Mouse (Mus musculus) lung, adult 2 months (tissue): ENCODE results near the gene Trpm8.

ENCODE experiments used
- CTCF ChIP-seq: fragments of 200-500 bp; IDR thresholded peaks from 2 replicates; pipeline ENCODE4 v1.5.1; 2011; ENCODE audit warnings: mild to moderate bottlenecking, low read length, control low read depth; ENCODE audit not compliant: insufficient read depth
- POLR2A ChIP-seq: fragments of 200-500 bp; IDR thresholded peaks from 2 replicates; pipeline ENCODE4 v1.6.1; 2011; ENCODE audit warnings: low read depth, mild to moderate bottlenecking, control low read depth, low read length, borderline replicate concordance; ENCODE audit errors: extremely low read depth

DNA sequence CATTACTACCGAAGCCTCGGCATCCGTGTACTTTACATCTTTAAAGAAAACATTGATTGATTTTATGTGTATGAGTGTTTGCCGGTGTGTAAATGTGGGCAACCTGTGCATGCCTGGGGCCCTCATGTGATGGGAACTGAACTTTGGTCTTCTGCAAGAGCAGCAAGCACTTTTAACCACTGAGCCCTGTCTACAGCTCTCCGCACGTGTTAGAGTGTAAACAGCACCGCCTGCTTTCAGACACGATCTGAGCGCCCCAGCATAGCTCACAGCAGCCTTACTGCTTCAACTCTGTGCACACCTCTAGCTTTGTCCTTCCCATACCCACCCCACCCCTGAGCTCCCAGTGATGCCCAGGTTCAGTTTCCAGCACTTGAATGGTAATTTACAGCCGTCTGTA lies 144.6 kb downstream of the Trpm8 start:
- TF ChIP-seq CTCF (no peak), POLR2A (no peak)
